Mouse (Mus musculus): ENCODE data around the gene Sez6. TPM values are rescaled to one million over a fixed set of nuclear protein-coding genes. Genes with fewer than 3 reads are reported as not detected.
A peak's percentile ranks its signal among the peaks of the same experiment; 100 is the strongest.

Sez6 gene
- polyA plus RNA-seq, 1 experiment from 2014 or later: 132 TPM

DNA sequence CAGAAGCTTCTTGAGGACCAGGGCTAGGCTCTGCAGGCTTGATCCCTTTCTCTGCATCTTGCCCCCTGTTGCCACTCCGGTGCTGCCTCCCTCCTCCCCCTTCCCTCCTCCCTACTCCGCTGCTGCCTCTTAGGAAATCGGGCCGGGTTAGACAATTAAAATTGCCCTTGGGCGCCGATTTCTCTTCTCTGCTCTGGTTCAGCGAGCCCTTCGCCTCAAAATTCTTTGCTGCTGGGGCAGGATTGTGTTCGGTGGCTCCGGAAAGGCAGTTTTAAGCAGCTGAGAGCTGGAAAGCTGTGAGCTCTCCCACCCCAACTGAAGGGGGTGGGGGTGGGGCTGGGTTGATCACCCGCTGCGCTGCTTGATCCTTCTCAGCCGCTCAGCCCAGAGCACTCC lies 54.2 kb downstream of the Sez6 start:
- Histone ChIP-seq H3K4me2 (ENCODE audit: low read length) (peak overlapping the region; percentile 82), H3K9me3 (ENCODE audit: control insufficient read depth, low read length) (no peaks in the 10 kb centered on the region), H3K9ac (ENCODE audit: low read depth, low read length) (peak overlapping the region; percentile 94), H3K36me3 (ENCODE audit: control insufficient read depth, insufficient read depth, low read length) (peaks cover 5% of the 10 kb centered on the region; the same call in 1 of the 2 replicates), H3K4me3 (ENCODE audit: low read length) (peak overlapping the region; percentile 92), H3K27me3 (replicated peaks; ENCODE audit: control insufficient read depth, insufficient read depth, low read length) (no peaks in the 10 kb centered on the region), H3K4me1 (ENCODE audit: control insufficient read depth, insufficient read depth, low read depth, low read length) (peaks cover 16% of the 10 kb centered on the region), H3K27ac (ENCODE audit: low read depth, low read length) (peak overlapping the region; percentile 98)
- WGBS: 0% methylated on average over 13 of the region's 13 CpGs
- ATAC-seq: no peak

DNA sequence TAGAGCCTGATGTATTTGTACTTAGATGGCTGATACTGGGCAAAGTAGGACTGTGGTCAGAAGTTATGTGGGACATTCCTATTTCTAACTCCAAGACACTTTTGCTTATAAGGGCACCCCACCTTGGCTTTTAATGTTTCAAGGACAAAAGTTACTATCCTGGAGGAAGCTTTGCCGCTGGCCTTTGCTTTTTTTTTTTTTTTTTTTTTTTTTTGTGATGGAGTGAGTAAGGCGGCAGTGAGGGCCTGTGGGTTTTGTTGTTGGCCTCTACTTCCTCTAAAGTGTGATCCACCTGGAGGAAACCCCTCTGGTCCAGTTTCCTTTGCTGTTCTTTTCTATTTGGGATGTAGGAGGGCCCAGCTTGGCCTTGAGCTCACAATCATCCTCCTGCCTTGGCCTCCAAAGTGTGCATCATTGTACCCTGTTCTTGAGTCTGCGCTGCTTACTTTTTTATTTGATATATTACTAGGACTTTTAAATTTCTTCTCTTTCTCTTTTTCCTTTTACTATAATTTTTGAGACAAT lies 55.0 kb downstream of the Sez6 start:
- Histone ChIP-seq H3K36me3 (ENCODE audit: control insufficient read depth, insufficient read depth, low read length) (peaks cover 5% of the 10 kb centered on the region; the same call in 1 of the 2 replicates), H3K4me2 (ENCODE audit: low read length) (peak overlapping the region; percentile 82), H3K27ac (ENCODE audit: low read depth, low read length) (no peak overlapping the region), H3K4me1 (ENCODE audit: control insufficient read depth, insufficient read depth, low read depth, low read length) (peaks cover 16% of the 10 kb centered on the region), H3K27me3 (replicated peaks; ENCODE audit: control insufficient read depth, insufficient read depth, low read length) (no peaks in the 10 kb centered on the region), H3K9ac (ENCODE audit: low read depth, low read length) (peak overlapping the region; percentile 94; the same call in 1 of the 2 replicates), H3K9me3 (ENCODE audit: control insufficient read depth, low read length) (no peaks in the 10 kb centered on the region), H3K4me3 (ENCODE audit: low read length) (peak overlapping the region; percentile 92)
- no peak for ATAC-seq
- 81% methylated on average over 3 of the region's 3 CpGs for WGBS

DNA sequence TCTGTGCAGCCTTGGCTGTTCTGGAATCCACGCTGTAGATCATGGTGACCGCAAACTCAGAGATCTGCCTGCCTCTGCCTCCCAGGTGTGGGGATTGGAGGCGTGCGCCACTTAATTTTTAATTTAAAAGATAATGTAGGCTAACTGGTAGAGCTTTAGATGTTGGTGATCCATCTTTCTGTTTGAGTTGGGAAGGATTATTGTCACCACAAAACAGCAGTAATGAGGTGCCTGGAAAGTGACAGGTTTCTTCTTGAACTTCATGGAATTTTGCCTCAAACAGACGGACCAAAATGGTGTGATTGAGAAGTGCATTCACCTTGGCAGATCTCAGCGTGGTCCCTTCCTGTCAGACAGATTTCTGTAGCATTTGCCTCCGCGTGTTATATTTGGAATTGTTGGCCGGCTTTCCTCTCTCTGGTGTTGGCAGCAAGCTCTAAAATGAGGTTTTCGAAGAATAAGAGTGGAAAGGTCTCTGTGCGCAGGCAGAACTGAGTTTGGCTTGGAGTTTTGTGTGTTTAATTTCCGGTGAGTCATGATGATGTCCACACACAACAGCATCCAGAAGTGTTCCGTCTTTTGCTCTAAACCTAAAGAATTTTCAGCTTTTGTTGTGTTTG lies 58.6 kb downstream of the Sez6 start:
- ATAC-seq: no peak
- Histone ChIP-seq H3K4me3 (ENCODE audit: low read length) (no peak overlapping the region), H3K9me3 (ENCODE audit: control insufficient read depth, low read length) (no peaks in the 10 kb centered on the region), H3K4me1 (ENCODE audit: control insufficient read depth, insufficient read depth, low read depth, low read length) (peaks cover 11% of the 10 kb centered on the region), H3K4me2 (ENCODE audit: low read length) (no peak overlapping the region), H3K9ac (ENCODE audit: low read depth, low read length) (no peak overlapping the region), H3K27me3 (replicated peaks; ENCODE audit: control insufficient read depth, insufficient read depth, low read length) (no peaks in the 10 kb centered on the region), H3K27ac (ENCODE audit: low read depth, low read length) (no peak overlapping the region), H3K36me3 (ENCODE audit: control insufficient read depth, insufficient read depth, low read length) (peaks cover 8% of the 10 kb centered on the region; the same call in 1 of the 2 replicates)
- 92% methylated on average over 13 of the region's 13 CpGs for WGBS

DNA sequence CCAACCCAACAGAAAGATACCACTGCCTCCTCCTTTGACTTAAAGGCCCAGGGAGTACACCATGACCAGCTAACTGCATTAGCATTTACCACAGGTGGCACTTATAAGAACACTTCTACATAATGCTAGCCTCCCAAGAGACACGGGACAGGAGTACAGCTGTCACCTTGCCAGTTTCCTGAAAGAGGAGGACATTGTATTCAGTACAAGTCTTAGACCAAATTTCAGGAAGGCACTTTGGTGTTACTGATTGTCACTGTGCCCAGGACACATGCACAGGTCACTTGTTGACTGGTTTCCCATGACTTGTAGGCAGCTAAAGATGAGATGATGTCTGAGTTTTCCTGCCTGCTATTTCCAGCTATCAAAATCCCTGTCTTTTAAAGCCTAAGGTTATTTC lies 65.0 kb downstream of the Sez6 start:
- H3K9me3 ChIP-seq (ENCODE audit: control insufficient read depth, low read length): no peaks in the 10 kb centered on the region
- no peak overlapping the region for H3K4me2 ChIP-seq (ENCODE audit: low read length)
- H3K27me3 ChIP-seq (replicated peaks; ENCODE audit: control insufficient read depth, insufficient read depth, low read length): no peaks in the 10 kb centered on the region
- no peaks in the 10 kb centered on the region; the same call in 1 of the 2 replicates for H3K4me1 ChIP-seq (ENCODE audit: control insufficient read depth, insufficient read depth, low read depth, low read length)
- 60% methylated on average over 1 of the region's 1 CpGs for WGBS
- H3K9ac ChIP-seq (ENCODE audit: low read depth, low read length): no peak overlapping the region
- no peak for ATAC-seq
- no peak overlapping the region for H3K27ac ChIP-seq (ENCODE audit: low read depth, low read length)
- H3K36me3 ChIP-seq (ENCODE audit: control insufficient read depth, insufficient read depth, low read length): peaks cover 3% of the 10 kb centered on the region; the same call in 1 of the 2 replicates
- H3K4me3 ChIP-seq (ENCODE audit: low read length): no peak overlapping the region

DNA sequence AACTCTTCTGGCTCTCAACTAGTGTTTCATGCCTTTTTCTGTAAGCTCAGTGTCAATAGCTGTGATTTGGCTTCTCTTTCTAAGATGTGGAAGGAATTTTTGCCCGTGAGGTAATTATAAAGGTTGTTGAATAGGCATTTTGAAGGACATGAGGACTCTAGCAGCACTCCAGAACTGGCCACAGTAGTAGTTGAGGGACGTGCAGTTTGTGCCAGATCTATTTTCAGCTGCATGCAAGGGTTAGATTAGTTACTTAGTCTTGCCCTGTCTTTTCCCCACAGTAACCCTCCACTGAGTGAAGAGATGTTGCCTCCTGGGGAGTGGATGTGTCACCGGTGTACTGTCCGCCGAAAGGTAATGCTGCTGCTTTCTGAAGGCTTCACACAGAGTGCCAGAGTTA lies 75.8 kb downstream of the Sez6 start:
- no peak overlapping the region for H3K9ac ChIP-seq (ENCODE audit: low read depth, low read length)
- no peak for ATAC-seq
- H3K4me2 ChIP-seq (ENCODE audit: low read length): no peak overlapping the region
- H3K9me3 ChIP-seq (ENCODE audit: control insufficient read depth, low read length): no peaks in the 10 kb centered on the region
- H3K4me3 ChIP-seq (ENCODE audit: low read length): no peak overlapping the region
- H3K36me3 ChIP-seq (ENCODE audit: control insufficient read depth, insufficient read depth, low read length): peaks cover 30% of the 10 kb centered on the region
- H3K27me3 ChIP-seq (replicated peaks; ENCODE audit: control insufficient read depth, insufficient read depth, low read length): no peaks in the 10 kb centered on the region
- 0 out of 2 replicates have a peak, but pooled peaks cover 2% of the 10 kb centered on the region for H3K4me1 ChIP-seq (ENCODE audit: control insufficient read depth, insufficient read depth, low read depth, low read length)
- 92% methylated on average over 5 of the region's 5 CpGs for WGBS
- H3K27ac ChIP-seq (ENCODE audit: low read depth, low read length): no peak overlapping the region

DNA sequence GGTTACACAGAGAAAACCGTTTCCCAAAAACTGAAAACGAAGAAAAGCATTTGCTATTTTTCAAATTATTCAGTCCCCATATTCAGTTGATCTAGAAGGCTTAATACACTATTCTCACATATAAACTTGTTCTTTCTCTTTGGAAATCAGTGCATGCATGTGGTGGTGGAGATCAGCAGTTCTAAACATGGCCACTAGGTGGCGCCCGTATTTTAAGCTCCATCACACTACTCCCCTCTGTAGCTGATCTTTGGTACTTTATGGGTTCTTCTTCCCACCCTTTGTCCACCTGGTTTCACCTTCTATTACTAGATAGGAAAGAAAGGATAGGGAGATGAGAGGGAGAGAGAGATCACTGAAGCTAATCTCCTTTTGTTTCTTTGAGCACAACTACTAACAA lies 89.1 kb downstream of the Sez6 start:
- no peak overlapping the region for H3K4me3 ChIP-seq (ENCODE audit: low read length)
- H3K4me2 ChIP-seq (ENCODE audit: low read length): no peak overlapping the region
- H3K4me1 ChIP-seq (ENCODE audit: control insufficient read depth, insufficient read depth, low read depth, low read length): no peaks in the 10 kb centered on the region
- peaks cover 29% of the 10 kb centered on the region for H3K36me3 ChIP-seq (ENCODE audit: control insufficient read depth, insufficient read depth, low read length)
- no peak overlapping the region for H3K9ac ChIP-seq (ENCODE audit: low read depth, low read length)
- H3K9me3 ChIP-seq (ENCODE audit: control insufficient read depth, low read length): no peaks in the 10 kb centered on the region
- no peak overlapping the region for H3K27ac ChIP-seq (ENCODE audit: low read depth, low read length)
- WGBS: 24% methylated on average over 4 of the region's 4 CpGs
- 0 out of 2 replicates have a peak, but pooled peaks have one; percentile 76 for ATAC-seq
- H3K27me3 ChIP-seq (replicated peaks; ENCODE audit: control insufficient read depth, insufficient read depth, low read length): no peaks in the 10 kb centered on the region

DNA sequence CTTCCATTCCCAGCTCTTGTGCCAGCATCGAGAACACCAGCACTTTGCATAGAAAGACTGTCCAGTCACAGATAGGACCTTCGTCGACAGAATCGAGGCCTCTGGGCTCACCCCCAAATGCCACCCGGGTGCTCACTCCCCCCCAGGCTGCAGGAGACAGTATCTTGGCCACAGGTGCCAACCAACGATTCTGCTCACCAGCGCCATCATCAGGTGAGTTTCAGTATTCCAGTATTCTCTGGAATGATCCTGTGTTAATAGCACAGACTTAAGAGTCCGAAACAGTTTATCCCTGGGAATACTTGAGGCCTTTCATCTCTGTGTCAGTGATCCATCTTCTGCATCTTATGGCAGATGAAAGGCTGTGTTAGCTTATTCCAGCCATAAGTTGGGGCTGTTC lies 93.0 kb downstream of the Sez6 start:
- Histone ChIP-seq H3K9me3 (ENCODE audit: control insufficient read depth, low read length) (no peaks in the 10 kb centered on the region), H3K4me1 (ENCODE audit: control insufficient read depth, insufficient read depth, low read depth, low read length) (no peaks in the 10 kb centered on the region), H3K4me3 (ENCODE audit: low read length) (no peak overlapping the region), H3K9ac (ENCODE audit: low read depth, low read length) (no peak overlapping the region), H3K27ac (ENCODE audit: low read depth, low read length) (no peak overlapping the region), H3K36me3 (ENCODE audit: control insufficient read depth, insufficient read depth, low read length) (peaks cover 36% of the 10 kb centered on the region), H3K4me2 (ENCODE audit: low read length) (no peak overlapping the region), H3K27me3 (replicated peaks; ENCODE audit: control insufficient read depth, insufficient read depth, low read length) (no peaks in the 10 kb centered on the region)
- 87% methylated on average over 8 of the region's 8 CpGs for WGBS
- no peak for ATAC-seq

Other genes starting within 250 kb of the Sez6 start
- 3.2 TPM in 2 replicates for gene Nufip2, start 244.6 kb upstream of the Sez6 start, polyA plus RNA-seq (2015; fragmentation: Nextera tagmentation; extraction: Ambion mirVana)
- 0.20 and 0.21 TPM in 2 replicates for gene Cryba1, start 205.5 kb upstream of the Sez6 start, polyA plus RNA-seq (2015; fragmentation: Nextera tagmentation; extraction: Ambion mirVana)
- 35.1 and 44.0 TPM in 2 replicates for gene Myo18a, start 167.6 kb upstream of the Sez6 start, polyA plus RNA-seq (2015; fragmentation: Nextera tagmentation; extraction: Ambion mirVana)
- 1.6 and 1.7 TPM in 2 replicates for gene Gm10277, start 143.1 kb upstream of the Sez6 start, polyA plus RNA-seq (2015; fragmentation: Nextera tagmentation; extraction: Ambion mirVana)
- gene Pipox, start 36.7 kb upstream of the Sez6 start, polyA plus RNA-seq (2015; fragmentation: Nextera tagmentation; extraction: Ambion mirVana): 5.9 and 7.7 TPM in 2 replicates
- 11.8 and 12.5 TPM in 2 replicates for gene Phf12, start 52.0 kb downstream of the Sez6 start, polyA plus RNA-seq (2015; fragmentation: Nextera tagmentation; extraction: Ambion mirVana)
- 49.2 and 54.5 TPM in 2 replicates for gene Dhrs13, start 101.5 kb downstream of the Sez6 start, polyA plus RNA-seq (2015; fragmentation: Nextera tagmentation; extraction: Ambion mirVana)
- gene Flot2, start 107.1 kb downstream of the Sez6 start, polyA plus RNA-seq (2015; fragmentation: Nextera tagmentation; extraction: Ambion mirVana): 124 and 126 TPM in 2 replicates
- gene Eral1, start 149.6 kb downstream of the Sez6 start, polyA plus RNA-seq (2015; fragmentation: Nextera tagmentation; extraction: Ambion mirVana): 34.6 and 35.2 TPM in 2 replicates
- 21.8 and 33.4 TPM in 2 replicates for gene Fam222b, start 163.9 kb downstream of the Sez6 start, polyA plus RNA-seq (2015; fragmentation: Nextera tagmentation; extraction: Ambion mirVana)
- gene Traf4, start 234.8 kb downstream of the Sez6 start, polyA plus RNA-seq (2015; fragmentation: Nextera tagmentation; extraction: Ambion mirVana): 80.1 and 97.4 TPM in 2 replicates
- gene Nek8, start 245.9 kb downstream of the Sez6 start, polyA plus RNA-seq (2015; fragmentation: Nextera tagmentation; extraction: Ambion mirVana): 7.1 and 7.7 TPM in 2 replicates
- 19.7 and 20.1 TPM in 2 replicates for gene Tlcd1, start 245.9 kb downstream of the Sez6 start, polyA plus RNA-seq (2015; fragmentation: Nextera tagmentation; extraction: Ambion mirVana)

Data from hindbrain, embryonic 16.5 days (tissue).